Mouse (Mus musculus): ENCODE measurements at regions not wholly inside any gene's neighbourhood (a gene's known extent, or its start where the extent isn't known, plus 50 kb on each side); places are given as distances from the start of the nearest gene placed in this dataset.
"Not testable (repeated sequence)": the region's sequence is repeated elsewhere in the genome, so short reads cannot be mapped to it uniquely, and the experiment has no call there.

- Histone ChIP-seq H3K36me3 (ENCODE audit: control insufficient read depth, insufficient read depth, low read length, poor library complexity, severe bottlenecking) (no peaks in the 10 kb centered on the region), H3K9me3 (ENCODE audit: control insufficient read depth, insufficient read depth, low read depth, low read length) (no peaks in the 10 kb centered on the region), H3K4me3 (ENCODE audit: insufficient read depth in 1 of 2, low read depth in 1 of 2, low read length in 2 of 2, poor library complexity in 1 of 2, severe bottlenecking in 1 of 2) (no peak overlapping the region), H3K27ac (ENCODE audit: insufficient read depth, low read depth, low read length, poor library complexity, severe bottlenecking) (no peak overlapping the region), H3K9ac (ENCODE audit: insufficient read depth, low read depth, low read length, poor library complexity, severe bottlenecking) (no peak overlapping the region), H3K4me1 (ENCODE audit: control insufficient read depth in 2 of 2, insufficient read depth in 2 of 2, low read length in 2 of 2, poor library complexity in 1 of 2) (no peaks in the 10 kb centered on the region)
- no peak for DNase-seq (ENCODE audit: low read depth, low spot score)
- in situ Hi-C loops (cut with MboI; ENCODE audit: low sequenced_read_pairs in 2 of 2, unreplicated experiment in 2 of 2), result no loop called here
- TF ChIP-seq ZC3H11A (IDR thresholded peaks at IDR 0.05; ENCODE audit: borderline replicate concordance, low read depth, low read length), result no peak
- no peak for TF ChIP-seq HCFC1 (IDR thresholded peaks at IDR 0.05; ENCODE audit: borderline replicate concordance, insufficient read depth, low read length)
- TF ChIP-seq CHD2 (IDR thresholded peaks at IDR 0.05; ENCODE audit: low read depth, low read length), result no peak
- no peak for TF ChIP-seq ZNF384 (IDR thresholded peaks at IDR 0.05; ENCODE audit: low read depth, low read length)
- TF ChIP-seq MAFK (IDR thresholded peaks at IDR 0.05; ENCODE audit: insufficient read depth, low read depth, low read length), result no peak
These were observed 53.4 kb downstream of the Rps12 start for GRCm38 (mm10) chr10:23733679-23734078.

GRCm38 (mm10) chr10:23725960-23726714 is 60.9 kb downstream of the Rps12 start:
- DNase-seq (ENCODE audit: low read depth, low spot score); H3K36me3 ChIP-seq (ENCODE audit: control insufficient read depth, insufficient read depth, low read length, poor library complexity, severe bottlenecking); in situ Hi-C loops (cut with MboI; ENCODE audit: low sequenced_read_pairs in 2 of 2, unreplicated experiment in 2 of 2); H3K4me3 ChIP-seq (ENCODE audit: insufficient read depth in 1 of 2, low read depth in 1 of 2, low read length in 2 of 2, poor library complexity in 1 of 2, severe bottlenecking in 1 of 2); H3K9ac ChIP-seq (ENCODE audit: insufficient read depth, low read depth, low read length, poor library complexity, severe bottlenecking); H3K4me1 ChIP-seq (ENCODE audit: control insufficient read depth in 2 of 2, insufficient read depth in 2 of 2, low read length in 2 of 2, poor library complexity in 1 of 2); H3K9me3 ChIP-seq (ENCODE audit: control insufficient read depth, insufficient read depth, low read depth, low read length); H3K27ac ChIP-seq (ENCODE audit: insufficient read depth, low read depth, low read length, poor library complexity, severe bottlenecking): not testable (repeated sequence)

GRCm38 (mm10) chr10:23718124-23718523 is 69.0 kb downstream of the Rps12 start:
- in situ Hi-C loops (cut with MboI; ENCODE audit: low sequenced_read_pairs in 2 of 2, unreplicated experiment in 2 of 2), result no loop called here
- Histone ChIP-seq H3K4me3 (ENCODE audit: insufficient read depth in 1 of 2, low read depth in 1 of 2, low read length in 2 of 2, poor library complexity in 1 of 2, severe bottlenecking in 1 of 2) (no peak overlapping the region), H3K27ac (ENCODE audit: insufficient read depth, low read depth, low read length, poor library complexity, severe bottlenecking) (no peak overlapping the region), H3K9me3 (ENCODE audit: control insufficient read depth, insufficient read depth, low read depth, low read length) (no peaks in the 10 kb centered on the region; the same call in 1 of the 2 replicates), H3K9ac (ENCODE audit: insufficient read depth, low read depth, low read length, poor library complexity, severe bottlenecking) (no peak overlapping the region), H3K4me1 (ENCODE audit: control insufficient read depth in 2 of 2, insufficient read depth in 2 of 2, low read length in 2 of 2, poor library complexity in 1 of 2) (no peaks in the 10 kb centered on the region), H3K36me3 (ENCODE audit: control insufficient read depth, insufficient read depth, low read length, poor library complexity, severe bottlenecking) (no peaks in the 10 kb centered on the region)
- TF ChIP-seq CHD2 (IDR thresholded peaks at IDR 0.05; ENCODE audit: low read depth, low read length), result no peak
- TF ChIP-seq HCFC1 (IDR thresholded peaks at IDR 0.05; ENCODE audit: borderline replicate concordance, insufficient read depth, low read length), result no peak
- TF ChIP-seq MAFK (IDR thresholded peaks at IDR 0.05; ENCODE audit: insufficient read depth, low read depth, low read length), result no peak
- TF ChIP-seq ZC3H11A (IDR thresholded peaks at IDR 0.05; ENCODE audit: borderline replicate concordance, low read depth, low read length), result no peak
- no peak for DNase-seq (ENCODE audit: low read depth, low spot score)

- in situ Hi-C loops (cut with MboI; ENCODE audit: low sequenced_read_pairs in 2 of 2, unreplicated experiment in 2 of 2), result no loop called here
- TF ChIP-seq ZC3H11A (IDR thresholded peaks at IDR 0.05; ENCODE audit: borderline replicate concordance, low read depth, low read length) (no peak), CHD2 (IDR thresholded peaks at IDR 0.05; ENCODE audit: low read depth, low read length) (no peak), HCFC1 (IDR thresholded peaks at IDR 0.05; ENCODE audit: borderline replicate concordance, insufficient read depth, low read length) (no peak), ZNF384 (IDR thresholded peaks at IDR 0.05; ENCODE audit: low read depth, low read length) (no peak), MAFK (IDR thresholded peaks at IDR 0.05; ENCODE audit: insufficient read depth, low read depth, low read length) (no peak)
- no peak for DNase-seq (ENCODE audit: low read depth, low spot score)
These were observed 71.6 kb downstream of the Rps12 start for GRCm38 (mm10) chr10:23715511-23715910.

GRCm38 (mm10) chr10:23715101-23715500 is 72.0 kb downstream of the Rps12 start:
- in situ Hi-C loops (cut with MboI; ENCODE audit: low sequenced_read_pairs in 2 of 2, unreplicated experiment in 2 of 2), result no loop called here
- H3K4me1 ChIP-seq (ENCODE audit: control insufficient read depth in 2 of 2, insufficient read depth in 2 of 2, low read length in 2 of 2, poor library complexity in 1 of 2), result no peaks in the 10 kb centered on the region
- no peak overlapping the region for H3K4me3 ChIP-seq (ENCODE audit: insufficient read depth in 1 of 2, low read depth in 1 of 2, low read length in 2 of 2, poor library complexity in 1 of 2, severe bottlenecking in 1 of 2)
- no peak overlapping the region for H3K9ac ChIP-seq (ENCODE audit: insufficient read depth, low read depth, low read length, poor library complexity, severe bottlenecking)
- H3K9me3 ChIP-seq (ENCODE audit: control insufficient read depth, insufficient read depth, low read depth, low read length), result no peaks in the 10 kb centered on the region
- peak; percentile 8 for DNase-seq (ENCODE audit: low read depth, low spot score)
- H3K36me3 ChIP-seq (ENCODE audit: control insufficient read depth, insufficient read depth, low read length, poor library complexity, severe bottlenecking), result no peaks in the 10 kb centered on the region
- TF ChIP-seq ZC3H11A (IDR thresholded peaks at IDR 0.05; ENCODE audit: borderline replicate concordance, low read depth, low read length), result no peak
- no peak for TF ChIP-seq CHD2 (IDR thresholded peaks at IDR 0.05; ENCODE audit: low read depth, low read length)
- no peak for TF ChIP-seq MAFK (IDR thresholded peaks at IDR 0.05; ENCODE audit: insufficient read depth, low read depth, low read length)
- no peak for TF ChIP-seq HCFC1 (IDR thresholded peaks at IDR 0.05; ENCODE audit: borderline replicate concordance, insufficient read depth, low read length)
- no peak for TF ChIP-seq ZNF384 (IDR thresholded peaks at IDR 0.05; ENCODE audit: low read depth, low read length)
- no peak overlapping the region for H3K27ac ChIP-seq (ENCODE audit: insufficient read depth, low read depth, low read length, poor library complexity, severe bottlenecking)

More at GRCm38 (mm10) chr10:23715511-23715910, 71.6 kb downstream of the Rps12 start:
- Histone ChIP-seq H3K4me3 (ENCODE audit: insufficient read depth in 1 of 2, low read depth in 1 of 2, low read length in 2 of 2, poor library complexity in 1 of 2, severe bottlenecking in 1 of 2) (no peak overlapping the region), H3K4me1 (ENCODE audit: control insufficient read depth in 2 of 2, insufficient read depth in 2 of 2, low read length in 2 of 2, poor library complexity in 1 of 2) (no peaks in the 10 kb centered on the region), H3K9ac (ENCODE audit: insufficient read depth, low read depth, low read length, poor library complexity, severe bottlenecking) (no peak overlapping the region), H3K27ac (ENCODE audit: insufficient read depth, low read depth, low read length, poor library complexity, severe bottlenecking) (no peak overlapping the region), H3K9me3 (ENCODE audit: control insufficient read depth, insufficient read depth, low read depth, low read length) (no peaks in the 10 kb centered on the region), H3K36me3 (ENCODE audit: control insufficient read depth, insufficient read depth, low read length, poor library complexity, severe bottlenecking) (no peaks in the 10 kb centered on the region)

Measured in ES-E14 (cell line).